Mouse (Mus musculus) liver, embryonic 14.5 days (tissue): ENCODE results near the gene Snx3. TPM values are rescaled to one million over a fixed set of nuclear protein-coding genes. Genes with fewer than 3 reads are reported as not detected.

Source experiments
- ATAC-seq: fragments of 200-750 bp; cut with Nextera tagmentation; 2 replicates; pipeline ENCODE4 v1.8.0; 2017; ENCODE audit warnings: moderate number of reproducible peaks, mild to moderate bottlenecking, moderate library complexity; ENCODE audit not compliant: insufficient read depth
- DNase-seq, 3 experiments: peaks; one replicate each; pipeline ENCODE4 v3.0.0-alpha.2; 2012 to 2013; ENCODE audit warnings: low read depth in 3 of 3, low spot score in 3 of 3
- H3K27ac ChIP-seq: fragments of 300-500 bp; sonication (generic); 2 replicates; pipeline ENCODE4 v1.5.1; 2014; ENCODE audit warnings: moderate library complexity, mild to moderate bottlenecking, control low read depth, inconsistent platforms
- H3K27me3 ChIP-seq: fragments of 300-500 bp; sonication (generic); 2 replicates; pipeline ENCODE4 v1.6.1; 2014; ENCODE audit warnings: mild to moderate bottlenecking, low read length, moderate library complexity; ENCODE audit not compliant: control insufficient read depth, insufficient read depth
- H3K36me3 ChIP-seq: fragments of 300-500 bp; sonication (generic); replicated peaks from 2 replicates; pipeline ENCODE4 v1.6.1; 2014; ENCODE audit warnings: low read depth; ENCODE audit not compliant: control insufficient read depth, insufficient read depth
- H3K4me1 ChIP-seq, 2 experiments: fragments of 200-500 bp in 1 of 2; fragments of 300-500 bp in 1 of 2; sonication (generic) in 1 of 2; replicated peaks; 2 replicates each; pipeline ENCODE4 v1.6.1; 2012 to 2014; ENCODE audit warnings: antibody characterized with exemption in 1 of 2, inconsistent platforms in 1 of 2, low read length in 1 of 2; ENCODE audit not compliant: control insufficient read depth in 2 of 2, insufficient read depth in 2 of 2
- H3K4me2 ChIP-seq: fragments of 300-500 bp; sonication (generic); 2 replicates; pipeline ENCODE4 v1.6.1; 2014; ENCODE audit warnings: low read depth, mild to moderate bottlenecking, control low read depth, moderate library complexity
- H3K4me3 ChIP-seq, 2 experiments: fragments of 200-500 bp in 1 of 2; fragments of 300-500 bp in 1 of 2; sonication (generic) in 1 of 2; 2 replicates each; pipeline ENCODE4 v1.5.1; 2012 to 2014; ENCODE audit warnings: low read depth in 2 of 2, low read length in 2 of 2, mild to moderate bottlenecking in 2 of 2, control low read depth in 1 of 2, inconsistent platforms in 1 of 2, moderate library complexity in 1 of 2; ENCODE audit not compliant: insufficient read depth in 1 of 2
- H3K9ac ChIP-seq: fragments of 300-500 bp; sonication (generic); replicated peaks from 2 replicates; pipeline ENCODE4 v1.6.1; 2014; ENCODE audit warnings: mild to moderate bottlenecking, control low read depth, moderate library complexity
- H3K9me3 ChIP-seq: fragments of 300-500 bp; sonication (generic); 2 replicates; pipeline ENCODE4 v1.6.1; 2016; ENCODE audit warnings: low read length, mixed read lengths; ENCODE audit not compliant: control insufficient read depth
- CTCF ChIP-seq: IDR thresholded peaks from 2 replicates; pipeline ENCODE4 v1.5.1; 2016; ENCODE audit warnings: antibody characterized with exemption, low read depth, control low read depth
- EP300 ChIP-seq: IDR thresholded peaks from 2 replicates; pipeline ENCODE4 v1.6.1; 2016; ENCODE audit warnings: antibody characterized with exemption, low read depth
- WGBS: fragments of 180-500 bp; shearing (Covaris S2); extraction: QIAGEN DNeasy Blood & Tissue Kit; methylation state at CpG from one replicate; pipeline ENCODE4 v1.1.7; 2014; ENCODE audit not compliant: insufficient replicate concordance; 5-methylcytosine and 5-hydroxymethylcytosine counted together
- polyA plus RNA-seq, 2 experiments: library from polyadenylated mRNA; depleted of rRNA in 1 of 2; stranded (reverse) in 1 of 2; unstranded in 1 of 2; fragments of >200 nt; fragmentation: Nextera tagmentation in 1 of 2; extraction: Ambion mirVana in 1 of 2; gene quantifications; 2 replicates each; pipeline versions ENCODE4 v1.2.1 to v1.2.3; 2012 to 2014

Snx3 gene
- polyA plus RNA-seq, 2 experiments: 186 to 208 TPM

DNA sequence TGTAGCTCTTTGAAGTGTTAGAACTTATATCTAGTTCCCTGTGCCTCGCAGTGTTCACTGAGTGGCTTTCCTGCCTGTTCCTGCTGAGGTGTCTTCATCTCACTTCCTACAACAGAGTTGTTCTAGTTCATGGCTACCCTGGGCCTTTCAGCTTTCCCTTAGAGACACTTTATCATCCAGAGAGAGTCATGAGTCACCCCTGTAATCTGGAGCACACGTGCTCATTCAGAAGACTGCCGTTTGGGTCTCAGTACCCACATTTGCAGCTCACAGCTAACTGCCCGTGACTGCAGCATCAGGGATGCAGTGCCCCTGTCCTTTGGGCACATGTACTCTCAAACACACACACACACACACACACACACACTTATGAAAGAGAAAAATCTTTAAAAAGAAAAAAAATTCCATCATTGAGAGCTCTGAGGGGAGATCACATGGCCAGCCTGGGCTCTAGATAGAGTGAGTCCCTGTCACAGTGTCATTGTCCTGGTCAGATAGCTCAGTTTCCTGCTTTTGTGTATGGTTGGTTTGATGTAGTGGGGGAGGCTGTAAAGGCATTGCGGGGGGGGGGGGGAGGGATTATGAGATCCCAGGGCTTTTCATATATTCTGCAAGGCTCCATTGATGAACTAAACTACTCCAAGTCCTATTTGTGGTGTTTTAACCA, 19.6 kb downstream of the Snx3 start:
- DNase-seq: no peak
- Histone ChIP-seq H3K4me3 (no peak overlapping the region), H3K27ac (peak overlapping the region; percentile 78)

DNA sequence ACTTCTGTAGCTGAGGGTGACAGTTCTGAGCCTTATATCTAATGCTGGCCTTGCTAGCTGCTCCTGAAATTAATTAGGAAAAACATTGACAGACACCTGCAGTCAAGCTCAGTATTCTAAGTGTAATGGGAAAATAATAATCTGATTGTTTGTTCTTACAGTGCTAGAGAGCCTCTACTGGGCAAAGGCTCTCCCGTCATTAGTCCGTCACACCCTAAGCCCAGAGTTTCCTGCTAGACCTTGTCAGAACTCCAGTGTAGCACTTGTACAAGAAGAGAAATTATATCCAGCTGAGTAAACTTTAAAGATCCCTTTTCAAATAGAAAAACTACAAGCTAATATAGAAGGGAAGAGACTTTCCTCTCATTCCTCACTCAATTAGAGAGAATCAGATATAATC, 21.1 kb downstream of the Snx3 start:
- H3K4me1 ChIP-seq: peaks cover 57 to 60% of the 10 kb centered on the region in 2 experiments
- no peak overlapping the region for H3K9ac ChIP-seq
- TF ChIP-seq CTCF (no peak), EP300 (no peak)
- no peaks in the 10 kb centered on the region for H3K9me3 ChIP-seq
- no peak overlapping the region for H3K4me2 ChIP-seq
- no peak for ATAC-seq
- DNase-seq: no peak
- peaks cover 15% of the 10 kb centered on the region for H3K36me3 ChIP-seq
- H3K27me3 ChIP-seq: no peaks in the 10 kb centered on the region
- H3K27ac ChIP-seq: no peak overlapping the region; the same call in 1 of the 2 replicates
- WGBS: 72% methylated on average over 2 of the region's 2 CpGs
- H3K4me3 ChIP-seq: no peak overlapping the region

More for the DNA sequence above, 19.6 kb downstream of the Snx3 start:
- peaks cover 60 to 62% of the 10 kb centered on the region in 2 experiments for H3K4me1 ChIP-seq
- peak overlapping the region; percentile 31 for H3K9ac ChIP-seq
- 12% methylated on average over 5 of the region's 5 CpGs for WGBS
- peak overlapping the region; percentile 11; the same call in 1 of the 2 replicates for H3K4me2 ChIP-seq
- no peaks in the 10 kb centered on the region for H3K9me3 ChIP-seq
- no peaks in the 10 kb centered on the region for H3K27me3 ChIP-seq
- peaks cover 7% of the 10 kb centered on the region for H3K36me3 ChIP-seq
- no peak for TF ChIP-seq EP300
- peak; percentile 59; the same call in 1 of the 2 replicates for ATAC-seq

DNA sequence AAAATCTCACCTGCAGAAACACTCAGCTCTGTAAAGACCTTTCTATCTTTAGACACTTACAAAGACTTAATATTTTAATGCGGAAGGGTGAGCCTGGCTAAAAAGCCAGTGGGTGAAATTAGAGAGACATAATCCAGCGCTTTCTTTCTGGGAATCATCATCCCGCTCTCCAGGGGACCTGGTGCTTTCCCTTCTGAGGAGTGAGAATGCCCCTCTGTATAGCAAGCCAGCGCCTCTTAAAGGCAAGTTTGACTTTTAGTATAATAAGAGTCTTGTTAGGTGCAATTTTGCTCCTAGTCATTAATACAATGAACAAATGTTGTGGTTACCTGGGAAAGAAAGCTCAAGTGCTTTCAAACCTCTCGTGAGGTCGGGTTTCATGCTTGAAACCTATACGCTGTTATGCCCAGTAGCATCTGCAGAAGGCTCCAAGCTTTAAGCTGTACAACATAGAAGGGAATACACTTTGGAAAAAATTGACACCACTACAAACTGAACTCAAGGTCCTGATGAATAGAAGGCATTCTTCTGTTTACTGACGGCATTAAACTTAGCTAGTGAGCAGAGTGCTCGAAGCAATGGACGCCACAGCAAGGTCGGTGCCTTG, 21.8 kb downstream of the Snx3 start:
- H3K9ac ChIP-seq: no peak overlapping the region
- peaks cover 51 to 56% of the 10 kb centered on the region in 2 experiments for H3K4me1 ChIP-seq
- H3K27me3 ChIP-seq: no peaks in the 10 kb centered on the region
- TF ChIP-seq EP300 (no peak), CTCF (no peak)
- ATAC-seq (no peak), DNase-seq (no peak)
- H3K4me2 ChIP-seq: no peak overlapping the region
- peaks cover 22% of the 10 kb centered on the region for H3K36me3 ChIP-seq
- H3K4me3 ChIP-seq: no peak overlapping the region
- H3K9me3 ChIP-seq: no peaks in the 10 kb centered on the region
- no peak overlapping the region for H3K27ac ChIP-seq
- 87% methylated on average over 11 of the region's 11 CpGs for WGBS

DNA sequence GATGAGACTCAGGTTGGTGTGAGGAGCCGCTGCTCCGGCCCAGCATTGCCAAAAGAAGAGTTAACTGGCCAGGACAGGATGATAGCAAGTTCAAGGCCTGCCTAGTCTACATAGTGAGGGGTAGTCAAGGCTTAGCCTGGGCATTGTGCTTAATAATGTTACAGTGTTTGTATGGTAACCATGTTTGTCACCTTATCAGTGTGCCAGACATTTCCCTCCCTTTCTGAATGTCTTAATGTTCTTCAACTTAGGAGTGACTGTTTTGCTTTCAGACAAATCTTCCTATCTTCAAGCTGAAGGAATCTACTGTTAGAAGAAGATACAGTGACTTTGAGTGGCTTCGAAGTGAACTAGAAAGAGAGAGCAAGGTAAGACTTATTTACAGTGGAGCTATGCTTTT, 23.9 kb downstream of the Snx3 start:
- no peaks in the 10 kb centered on the region for H3K27me3 ChIP-seq
- peak overlapping the region; percentile 81 for H3K27ac ChIP-seq
- H3K4me3 ChIP-seq: no peak overlapping the region
- DNase-seq (no peak), ATAC-seq (peak; percentile 77)
- TF ChIP-seq CTCF (no peak), EP300 (peak; percentile 87)
- 53% methylated on average over 3 of the region's 3 CpGs for WGBS
- peak overlapping the region; percentile 49 for H3K9ac ChIP-seq
- H3K36me3 ChIP-seq: peaks cover 34% of the 10 kb centered on the region
- peaks cover 41 to 44% of the 10 kb centered on the region in 2 experiments for H3K4me1 ChIP-seq
- H3K9me3 ChIP-seq: no peaks in the 10 kb centered on the region
- peak overlapping the region; percentile 16 for H3K4me2 ChIP-seq

DNA sequence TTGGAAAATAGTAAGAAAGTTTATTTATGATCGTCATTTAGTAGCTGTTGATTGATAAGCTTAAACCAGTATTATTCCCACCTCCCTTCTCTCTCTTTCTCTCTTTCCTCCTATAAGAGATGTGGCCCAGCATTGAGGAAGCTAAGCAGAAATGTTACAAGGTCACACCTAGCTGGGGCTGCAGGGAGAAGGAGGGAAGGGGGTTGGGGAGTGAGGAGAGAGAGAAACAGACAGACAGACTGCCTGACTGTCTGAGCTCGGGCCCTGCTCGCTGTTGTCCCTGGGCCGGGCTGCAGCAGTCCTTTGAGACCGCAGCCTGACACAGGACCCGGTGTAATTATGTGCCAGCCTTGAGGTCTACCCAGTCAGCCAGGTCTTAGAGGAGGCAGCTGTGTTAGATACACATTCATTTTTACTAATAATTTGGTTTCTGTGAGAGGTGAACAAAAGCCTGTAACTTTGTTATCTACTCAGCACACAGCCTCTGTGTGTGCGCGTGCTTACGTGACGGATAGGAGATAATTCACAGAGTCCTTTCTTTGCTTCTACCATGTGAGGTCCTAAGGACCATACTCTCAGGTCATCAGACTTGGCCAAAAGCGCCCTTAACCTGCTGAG, 32.1 kb downstream of the Snx3 start:
- 16% methylated on average over 11 of the region's 11 CpGs for WGBS
- TF ChIP-seq CTCF (no peak), EP300 (peak; percentile 94)
- Histone ChIP-seq H3K9ac (peak overlapping the region; percentile 60), H3K4me2 (peak overlapping the region; percentile 71), H3K9me3 (no peaks in the 10 kb centered on the region), H3K4me3 (peak overlapping the region in 1 of 2 experiments; percentile 11; a peak in 2 of 4 replicates), H3K4me1 (peaks cover 60 to 65% of the 10 kb centered on the region in 2 experiments), H3K27me3 (no peaks in the 10 kb centered on the region), H3K36me3 (peaks cover 41% of the 10 kb centered on the region), H3K27ac (peak overlapping the region; percentile 94)
- DNase-seq: peak; percentile 69 to 78 (median 73)
- peak; percentile 78 for ATAC-seq
